Mouse (Mus musculus) kidney, embryonic 16.5 days (tissue): ENCODE results near the gene Palld. TPM values are rescaled to one million over a fixed set of nuclear protein-coding genes. Genes with fewer than 3 reads are reported as not detected.

Experiments
- ATAC-seq: fragments of 200-750 bp; cut with Nextera tagmentation; 2 replicates; pipeline ENCODE4 v1.8.0; 2017; ENCODE audit warnings: moderate TSS enrichment; ENCODE audit not compliant: low FRiP score, low TSS enrichment
- H3K27ac ChIP-seq: fragments of 300-500 bp; sonication (generic); 2 replicates; pipeline ENCODE4 v1.5.1; 2014; ENCODE audit warnings: low read length
- H3K27me3 ChIP-seq: fragments of 300-500 bp; sonication (generic); 2 replicates; pipeline ENCODE4 v1.6.1; 2014; ENCODE audit warnings: low read length, control low read depth, mixed read lengths; ENCODE audit not compliant: insufficient read depth
- H3K36me3 ChIP-seq: fragments of 300-500 bp; sonication (generic); 2 replicates; pipeline ENCODE4 v1.6.1; 2014; ENCODE audit warnings: low read length, control low read depth, mixed read lengths; ENCODE audit not compliant: insufficient read depth
- H3K4me1 ChIP-seq: fragments of 300-500 bp; sonication (generic); 2 replicates; pipeline ENCODE4 v1.6.1; 2014; ENCODE audit warnings: low read length, control low read depth, mixed read lengths; ENCODE audit not compliant: insufficient read depth
- H3K4me2 ChIP-seq: fragments of 300-500 bp; sonication (generic); replicated peaks from 2 replicates; pipeline ENCODE4 v1.6.1; 2014; ENCODE audit warnings: low read depth, low read length
- H3K4me3 ChIP-seq: fragments of 300-500 bp; sonication (generic); 2 replicates; pipeline ENCODE4 v1.5.1; 2014; ENCODE audit warnings: mild to moderate bottlenecking, low read length
- H3K9ac ChIP-seq: fragments of 300-500 bp; sonication (generic); replicated peaks from 2 replicates; pipeline ENCODE4 v1.6.1; 2014; ENCODE audit warnings: low read length
- H3K9me3 ChIP-seq: fragments of 300-500 bp; sonication (generic); 2 replicates; pipeline ENCODE4 v1.6.1; 2016; ENCODE audit warnings: low read length, control low read depth
- WGBS: fragments of 180-500 bp; shearing (Covaris S2); extraction: QIAGEN DNeasy Blood & Tissue Kit; methylation state at CpG from one replicate; pipeline ENCODE4 v1.1.7; 2014; 5-methylcytosine and 5-hydroxymethylcytosine counted together
- polyA plus RNA-seq: library from polyadenylated mRNA; unstranded; fragments of >200 nt; fragmentation: Nextera tagmentation; extraction: Ambion mirVana; gene quantifications from 2 replicates; pipeline ENCODE4 v1.2.1, GENCODE M21; 2015

Palld gene
- polyA plus RNA-seq, 1 experiment from 2014 or later: 71.8 TPM

DNA sequence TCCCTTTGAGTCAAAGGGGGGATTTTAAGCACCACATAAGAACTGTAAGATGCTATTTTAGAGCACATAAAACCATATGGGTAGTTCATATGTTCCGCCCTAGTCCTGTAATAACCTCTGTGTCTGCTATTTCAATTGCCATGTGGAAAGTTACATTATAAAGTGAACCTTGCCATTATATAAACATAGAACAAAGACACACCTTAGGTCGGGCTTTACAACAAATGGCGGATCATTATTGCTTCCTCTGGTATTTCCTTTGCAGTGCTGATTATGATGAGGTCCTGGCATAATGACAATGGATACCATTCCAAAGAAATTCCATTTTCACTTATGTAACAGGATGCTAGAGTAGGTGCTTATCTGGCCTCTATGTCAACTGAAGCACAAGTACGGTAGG is 70.5 kb downstream of the Palld start:
- H3K36me3 ChIP-seq: no peaks in the 10 kb centered on the region
- H3K4me3 ChIP-seq: no peak overlapping the region
- no peaks in the 10 kb centered on the region for H3K9me3 ChIP-seq
- H3K9ac ChIP-seq: no peak overlapping the region
- no peaks in the 10 kb centered on the region for H3K4me1 ChIP-seq
- no peak overlapping the region for H3K4me2 ChIP-seq
- H3K27ac ChIP-seq: no peak overlapping the region
- no peak for ATAC-seq
- WGBS: 69% methylated on average over 4 of the region's 4 CpGs
- no peaks in the 10 kb centered on the region for H3K27me3 ChIP-seq

- no peak; the same call in 1 of the 2 replicates for ATAC-seq
- 17% methylated on average over 6 of the region's 6 CpGs for WGBS
Measured at GRCm38 (mm10) chr8:61830821-61831220, 71.7 kb downstream of the Palld start.

DNA sequence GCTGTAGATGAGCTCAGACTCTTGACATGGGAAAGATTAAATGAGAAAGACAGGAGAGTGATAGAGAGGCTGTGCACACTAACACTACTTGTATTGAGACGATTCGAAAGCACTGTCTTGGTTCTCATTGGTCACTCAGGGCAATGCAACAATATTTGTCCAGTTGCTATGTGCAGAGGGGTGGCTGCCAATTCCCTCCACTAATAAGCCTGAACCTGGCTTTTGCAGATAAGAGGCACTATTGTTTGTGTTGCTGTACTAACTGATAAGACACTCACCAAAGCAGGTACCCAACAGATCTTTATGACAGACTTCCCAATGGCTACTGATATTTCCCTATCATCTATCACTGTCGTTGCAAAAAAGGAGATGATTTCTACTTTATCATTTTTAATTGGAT is 77.9 kb downstream of the Palld start:
- H3K9me3 ChIP-seq: no peaks in the 10 kb centered on the region
- H3K4me1 ChIP-seq: no peaks in the 10 kb centered on the region
- WGBS: 77% methylated on average over 3 of the region's 3 CpGs
- no peak overlapping the region for H3K4me3 ChIP-seq
- no peak overlapping the region for H3K4me2 ChIP-seq
- no peaks in the 10 kb centered on the region for H3K36me3 ChIP-seq
- H3K27me3 ChIP-seq: no peaks in the 10 kb centered on the region
- H3K9ac ChIP-seq: no peak overlapping the region
- no peak for ATAC-seq
- H3K27ac ChIP-seq: no peak overlapping the region

More at GRCm38 (mm10) chr8:61830821-61831220, 71.7 kb downstream of the Palld start:
- H3K9me3 ChIP-seq: no peaks in the 10 kb centered on the region
- H3K9ac ChIP-seq: no peak overlapping the region
- no peaks in the 10 kb centered on the region for H3K27me3 ChIP-seq
- no peaks in the 10 kb centered on the region for H3K36me3 ChIP-seq
- no peaks in the 10 kb centered on the region for H3K4me1 ChIP-seq
- no peak overlapping the region for H3K27ac ChIP-seq
- no peak overlapping the region for H3K4me3 ChIP-seq
- no peak overlapping the region for H3K4me2 ChIP-seq

- Histone ChIP-seq H3K4me2 (no peak overlapping the region), H3K4me3 (no peak overlapping the region), H3K4me1 (no peaks in the 10 kb centered on the region), H3K27me3 (no peaks in the 10 kb centered on the region), H3K9ac (no peak overlapping the region), H3K36me3 (no peaks in the 10 kb centered on the region), H3K9me3 (no peaks in the 10 kb centered on the region), H3K27ac (no peak overlapping the region)
- WGBS: 39% methylated on average over 5 of the region's 5 CpGs
- ATAC-seq: no peak
Measured at GRCm38 (mm10) chr8:61823157-61823556, 79.3 kb downstream of the Palld start.

GRCm38 (mm10) chr8:61803764-61804163 is 98.7 kb downstream of the Palld start:
- 91% methylated on average over 2 of the region's 2 CpGs for WGBS

GRCm38 (mm10) chr8:61802840-61803239 is 99.7 kb downstream of the Palld start:
- no peak overlapping the region for H3K4me2 ChIP-seq
- no peaks in the 10 kb centered on the region for H3K4me1 ChIP-seq
- no peak for ATAC-seq
- no peak overlapping the region for H3K9ac ChIP-seq
- H3K27me3 ChIP-seq: no peaks in the 10 kb centered on the region
- 83% methylated on average over 2 of the region's 2 CpGs for WGBS
- no peak overlapping the region for H3K27ac ChIP-seq
- no peaks in the 10 kb centered on the region for H3K9me3 ChIP-seq
- no peak overlapping the region for H3K4me3 ChIP-seq
- H3K36me3 ChIP-seq: no peaks in the 10 kb centered on the region

More at GRCm38 (mm10) chr8:61803764-61804163, 98.7 kb downstream of the Palld start:
- H3K4me3 ChIP-seq: no peak overlapping the region
- H3K4me2 ChIP-seq: no peak overlapping the region
- H3K27ac ChIP-seq: no peak overlapping the region
- H3K36me3 ChIP-seq: no peaks in the 10 kb centered on the region
- no peaks in the 10 kb centered on the region for H3K27me3 ChIP-seq
- H3K4me1 ChIP-seq: no peaks in the 10 kb centered on the region
- H3K9me3 ChIP-seq: no peaks in the 10 kb centered on the region
- no peak for ATAC-seq
- no peak overlapping the region for H3K9ac ChIP-seq

- H3K4me2 ChIP-seq: no peak overlapping the region
- no peaks in the 10 kb centered on the region for H3K9me3 ChIP-seq
- ATAC-seq: no peak
- no peaks in the 10 kb centered on the region for H3K27me3 ChIP-seq
- no peak overlapping the region for H3K4me3 ChIP-seq
- no peaks in the 10 kb centered on the region for H3K4me1 ChIP-seq
- WGBS: 52% methylated on average over 1 of the region's 1 CpGs
- no peak overlapping the region for H3K27ac ChIP-seq
- H3K36me3 ChIP-seq: no peaks in the 10 kb centered on the region
- H3K9ac ChIP-seq: no peak overlapping the region
Measured at GRCm38 (mm10) chr8:61797391-61797947, 105.0 kb downstream of the Palld start.

DNA sequence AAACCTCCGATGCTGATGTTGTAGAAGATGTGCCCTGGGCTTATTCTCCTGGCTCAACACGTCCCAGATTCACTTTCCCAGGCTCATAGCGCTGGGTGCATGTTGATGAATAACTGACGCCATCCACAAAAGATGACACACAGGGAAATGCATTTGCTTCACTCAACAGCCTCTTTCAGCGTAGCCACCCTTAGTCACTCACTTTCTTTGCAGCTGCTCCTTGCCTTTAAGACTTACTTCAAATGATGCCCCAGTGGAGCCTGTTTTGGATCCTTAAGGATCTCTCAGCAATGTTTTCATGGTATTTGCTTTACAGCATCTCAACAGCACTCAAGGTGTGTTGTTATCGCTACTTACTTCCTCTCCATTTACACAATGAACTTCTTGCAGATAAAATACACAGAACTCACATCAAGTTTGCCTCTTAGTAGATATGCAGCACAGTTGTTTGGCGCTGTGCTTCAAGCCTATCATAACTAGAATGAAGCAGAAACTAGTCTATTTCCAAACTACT is 105.9 kb downstream of the Palld start:
- no peak overlapping the region for H3K27ac ChIP-seq
- ATAC-seq: no peak

GRCm38 (mm10) chr8:61789946-61790345 is 112.5 kb downstream of the Palld start:
- no peak for ATAC-seq
- H3K9ac ChIP-seq: no peak overlapping the region
- no peak overlapping the region for H3K4me3 ChIP-seq
- no peaks in the 10 kb centered on the region for H3K9me3 ChIP-seq
- 82% methylated on average over 3 of the region's 3 CpGs for WGBS
- H3K36me3 ChIP-seq: no peaks in the 10 kb centered on the region
- H3K27ac ChIP-seq: no peak overlapping the region
- no peak overlapping the region for H3K4me2 ChIP-seq
- no peaks in the 10 kb centered on the region for H3K27me3 ChIP-seq
- H3K4me1 ChIP-seq: no peaks in the 10 kb centered on the region

More for the DNA sequence above, 105.9 kb downstream of the Palld start:
- Histone ChIP-seq H3K27me3 (no peaks in the 10 kb centered on the region), H3K9ac (no peak overlapping the region), H3K9me3 (no peaks in the 10 kb centered on the region), H3K4me2 (no peak overlapping the region), H3K4me1 (no peaks in the 10 kb centered on the region), H3K4me3 (no peak overlapping the region), H3K36me3 (no peaks in the 10 kb centered on the region)
- WGBS: 95% methylated on average over 7 of the region's 7 CpGs

DNA sequence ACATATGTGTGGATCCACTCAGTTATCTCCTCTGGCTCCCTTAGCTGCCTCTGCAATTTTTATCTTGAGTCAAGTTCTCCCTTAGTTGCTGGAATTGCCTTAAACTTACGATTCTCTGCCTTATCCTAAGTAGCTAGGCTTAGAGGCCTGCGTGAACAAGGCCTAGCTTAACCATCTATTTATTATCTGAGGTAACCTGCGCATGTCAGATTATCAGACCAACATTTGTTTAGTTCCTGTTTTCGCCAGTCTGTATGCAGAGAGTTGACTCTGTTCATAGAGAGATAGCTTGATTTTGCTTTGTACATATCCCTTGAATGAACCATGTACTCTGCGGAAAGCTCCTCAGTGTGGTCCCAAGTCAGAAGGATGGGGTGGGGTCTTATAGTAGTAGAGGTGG is 113.2 kb downstream of the Palld start:
- no peak overlapping the region for H3K27ac ChIP-seq

More for the DNA sequence above, 113.2 kb downstream of the Palld start:
- no peaks in the 10 kb centered on the region for H3K9me3 ChIP-seq
- H3K4me2 ChIP-seq: no peak overlapping the region
- H3K4me3 ChIP-seq: no peak overlapping the region
- H3K9ac ChIP-seq: no peak overlapping the region
- WGBS: 92% methylated on average over 5 of the region's 5 CpGs
- H3K4me1 ChIP-seq: no peaks in the 10 kb centered on the region
- no peak for ATAC-seq
- no peaks in the 10 kb centered on the region for H3K36me3 ChIP-seq
- no peaks in the 10 kb centered on the region for H3K27me3 ChIP-seq
